Mouse (Mus musculus) monocyte, adult 5-6 weeks (primary cell): ENCODE data around the gene Ckmt2. TPM values are rescaled to one million over a fixed set of nuclear protein-coding genes. Genes with fewer than 3 reads are reported as not detected.
A peak's percentile ranks its signal among the peaks of the same experiment; 100 is the strongest.

Experiments used
- ATAC-seq: fragments of 153-309, 156-312 bp; replicated peaks from 2 replicates; pipeline ENCODE4 v1.8.0; 2017; ENCODE audit warnings: mild to moderate bottlenecking; ENCODE audit not compliant: low TSS enrichment, insufficient number of reproducible peaks, severe bottlenecking, poor library complexity, low FRiP score
- total RNA-seq: library from RNA; stranded (forward); fragments of 200-1000, 200-491, 200-594 nt; gene quantifications from 3 replicates; pipeline ENCODE4 v1.2.3, GENCODE M21; 2017

Gene Ckmt2
- total RNA-seq, 1 experiment from 2014 or later: not detected

GRCm38 (mm10) chr13:91875581-91875980 is 1.1 kb downstream of the Ckmt2 start:
- no peak for ATAC-seq

- no peak for ATAC-seq
Observed at GRCm38 (mm10) chr13:91874565-91874964, 2.1 kb downstream of the Ckmt2 start.

DNA sequence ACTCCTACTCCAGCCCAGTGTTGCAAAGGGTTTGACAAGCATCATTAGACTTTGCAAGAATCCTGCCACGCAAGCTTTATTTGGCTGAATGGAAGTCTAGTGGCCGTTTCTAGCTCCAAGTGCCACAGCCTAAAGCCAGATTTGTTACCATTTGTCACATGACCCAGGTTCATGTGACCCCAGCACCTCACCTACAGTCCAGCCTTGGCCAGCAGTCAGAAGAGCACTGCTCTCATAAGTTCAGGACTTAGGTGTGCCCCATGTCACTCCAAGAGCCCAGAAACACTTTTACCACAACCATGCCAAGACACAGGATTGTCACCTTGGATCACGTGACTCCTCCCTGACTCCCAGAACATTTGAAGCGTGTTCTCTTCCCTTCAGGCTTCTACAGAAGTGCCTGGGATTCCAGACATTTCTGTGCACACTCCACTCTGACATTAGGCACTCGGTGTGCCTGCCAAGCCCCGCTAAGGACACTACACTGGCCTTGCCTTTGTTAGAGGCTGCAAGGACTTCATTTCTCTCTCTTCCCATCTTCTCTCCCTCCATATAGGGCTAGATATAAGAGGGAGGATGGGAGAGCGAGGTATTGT is 2.9 kb downstream of the Ckmt2 start:
- no peak for ATAC-seq

- no peak for ATAC-seq
Observed at GRCm38 (mm10) chr13:91868577-91868976, 8.1 kb downstream of the Ckmt2 start.

- ATAC-seq: no peak
Observed at GRCm38 (mm10) chr13:91858835-91859234, 17.9 kb downstream of the Ckmt2 start.

DNA sequence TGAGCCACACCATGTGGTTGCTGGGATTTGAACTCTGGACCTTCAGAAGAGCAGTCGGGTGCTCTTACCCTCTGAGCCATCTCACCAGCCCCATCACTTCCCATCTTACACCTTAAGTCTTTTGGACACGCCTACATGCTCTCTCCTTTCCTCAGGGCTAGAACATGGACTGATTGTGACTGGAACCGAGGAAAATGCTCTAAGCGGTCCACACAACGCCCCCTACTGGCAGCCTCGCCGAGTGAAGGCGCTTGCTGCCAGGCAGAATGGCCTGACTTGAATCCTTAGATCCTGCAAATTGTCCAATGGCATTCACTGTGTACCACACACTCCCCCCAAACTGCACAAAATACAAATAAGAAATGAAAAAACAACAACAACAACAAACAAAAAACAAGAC is 19.3 kb downstream of the Ckmt2 start:
- no peak for ATAC-seq

DNA sequence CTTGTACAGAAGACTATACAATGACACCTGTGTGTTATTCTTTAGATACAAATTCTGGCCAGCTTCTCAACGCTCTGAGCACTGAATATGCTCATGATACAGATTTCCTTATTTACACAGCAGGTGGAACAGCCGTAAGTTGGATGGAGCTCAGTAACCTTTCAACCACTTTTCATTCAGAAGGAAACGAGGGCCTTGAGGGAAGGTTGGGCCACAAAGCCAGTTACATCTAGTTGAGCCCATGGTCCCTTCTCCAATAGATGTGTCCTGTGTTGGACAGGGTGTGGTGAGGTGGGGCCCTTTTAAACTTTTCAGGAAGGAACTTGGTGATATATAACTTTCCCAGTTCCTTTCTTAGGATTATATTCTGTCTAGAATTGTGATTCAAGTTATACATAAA is 22.3 kb downstream of the Ckmt2 start:
- no peak for ATAC-seq

- no peak for ATAC-seq
Observed at GRCm38 (mm10) chr13:91827876-91828275, 48.8 kb downstream of the Ckmt2 start.

DNA sequence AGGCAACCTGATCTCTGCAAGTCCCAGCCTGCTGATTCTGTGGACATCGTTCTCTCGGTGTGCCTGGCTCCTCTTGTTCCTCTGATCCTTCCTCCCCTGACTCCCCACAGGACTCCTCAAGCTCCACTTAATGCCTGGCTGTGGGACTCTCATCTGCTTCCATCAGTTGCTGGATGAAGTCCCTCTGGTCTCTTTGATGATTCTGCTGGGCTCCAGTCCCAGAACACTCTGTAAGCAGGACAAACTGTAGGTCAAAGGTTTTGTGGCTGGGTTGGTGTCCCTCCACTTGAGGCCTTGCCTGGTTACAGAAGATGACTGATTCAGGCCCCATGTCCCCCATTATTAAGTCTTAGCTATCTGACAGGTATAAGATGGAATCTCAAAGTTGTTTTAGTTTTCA is 50.6 kb downstream of the Ckmt2 start:
- ATAC-seq: no peak

DNA sequence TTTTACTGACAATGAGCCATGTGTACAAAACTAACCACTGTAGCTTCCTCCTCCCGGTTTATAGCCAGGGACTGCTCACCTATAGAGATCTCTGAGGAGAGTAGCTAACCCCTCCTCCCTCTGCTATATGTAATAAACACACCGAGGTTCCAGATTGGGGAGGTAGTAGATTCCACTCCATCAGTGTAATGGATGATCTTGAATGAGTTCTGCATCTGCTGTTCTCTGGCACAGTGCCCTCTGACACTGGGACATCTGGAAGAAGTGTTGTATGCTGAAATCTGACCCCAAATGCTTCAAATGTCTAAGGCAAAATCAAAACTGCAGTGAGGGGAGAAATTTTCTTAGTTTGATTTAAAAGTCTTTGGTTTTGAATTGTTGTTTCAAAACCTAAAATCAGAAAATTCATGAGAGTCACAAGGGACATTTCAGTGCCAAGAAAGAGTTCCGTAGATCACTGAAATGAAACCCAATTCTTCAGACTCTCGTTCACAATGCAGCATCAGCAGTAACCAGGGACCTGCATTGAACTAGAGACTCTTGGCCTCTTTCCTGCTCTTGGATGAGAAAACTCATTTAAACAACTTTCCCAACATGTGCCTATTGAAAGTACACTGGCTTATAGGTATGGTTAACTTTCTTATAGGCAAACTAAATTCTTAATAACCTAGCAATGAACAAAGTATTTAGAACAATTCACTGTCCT is 51.7 kb downstream of the Ckmt2 start:
- no peak for ATAC-seq

- no peak for ATAC-seq
Observed at GRCm38 (mm10) chr13:91823735-91824134, 53.0 kb downstream of the Ckmt2 start.

DNA sequence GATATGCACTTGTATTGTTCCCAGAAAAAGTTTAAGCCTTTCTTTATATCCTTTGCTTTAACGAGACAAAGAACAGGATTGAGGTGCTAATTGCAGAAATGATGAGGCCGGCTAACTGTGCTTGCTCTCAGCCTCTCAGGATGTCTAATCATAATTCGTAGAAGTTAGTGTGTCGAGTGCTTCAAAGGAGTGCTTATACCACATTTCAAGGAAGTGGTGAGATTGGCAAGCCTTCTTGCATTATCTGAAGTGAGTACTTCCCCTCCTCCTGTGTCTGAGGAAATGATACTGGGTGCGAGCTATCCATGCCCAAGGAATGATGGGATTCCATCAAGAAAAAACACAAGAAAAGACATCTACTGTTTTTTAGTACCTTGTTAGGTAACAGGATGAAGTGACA is 62.0 kb downstream of the Ckmt2 start:
- ATAC-seq: no peak

DNA sequence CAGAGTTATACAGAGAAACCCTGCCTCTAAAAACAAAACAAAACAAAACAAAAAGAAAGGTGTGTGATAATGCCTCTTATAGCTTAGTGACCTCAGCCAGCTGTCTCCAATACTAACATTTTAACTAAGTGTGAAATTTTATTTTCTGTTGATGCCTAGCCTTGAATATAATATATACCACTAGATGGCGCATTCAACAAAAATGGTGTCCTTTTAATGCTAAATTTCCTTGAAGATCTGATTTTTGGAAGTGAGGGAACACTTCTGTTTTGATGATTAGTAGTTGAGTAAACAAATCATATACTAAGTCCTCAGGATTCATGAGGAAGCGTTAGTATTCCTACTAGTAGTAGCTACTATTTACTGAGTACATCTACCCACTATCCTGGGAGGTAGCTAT is 67.2 kb downstream of the Ckmt2 start:
- no peak for ATAC-seq

- ATAC-seq: no peak
Observed at GRCm38 (mm10) chr13:91807874-91808575, 68.7 kb downstream of the Ckmt2 start.

GRCm38 (mm10) chr13:91807155-91807839 is 69.4 kb downstream of the Ckmt2 start, which contains the start of gene Zcchc9:
TSS of gene Zcchc9 (minus strand) at chr13:91807705.
- peak; percentile 98 for ATAC-seq

Other genes with a start within 250 kb of the Ckmt2 start
- gene Acot12, start 135.4 kb downstream of the Ckmt2 start, total RNA-seq: not detected in 3 replicates
- gene Zcchc9, start 69.2 kb downstream of the Ckmt2 start, total RNA-seq: 56.4 to 71.3 TPM (median 63.0 TPM) in 3 replicates